28 mouse cellular contexts compared by ENCODE assay signal in the genomic region with DNA sequence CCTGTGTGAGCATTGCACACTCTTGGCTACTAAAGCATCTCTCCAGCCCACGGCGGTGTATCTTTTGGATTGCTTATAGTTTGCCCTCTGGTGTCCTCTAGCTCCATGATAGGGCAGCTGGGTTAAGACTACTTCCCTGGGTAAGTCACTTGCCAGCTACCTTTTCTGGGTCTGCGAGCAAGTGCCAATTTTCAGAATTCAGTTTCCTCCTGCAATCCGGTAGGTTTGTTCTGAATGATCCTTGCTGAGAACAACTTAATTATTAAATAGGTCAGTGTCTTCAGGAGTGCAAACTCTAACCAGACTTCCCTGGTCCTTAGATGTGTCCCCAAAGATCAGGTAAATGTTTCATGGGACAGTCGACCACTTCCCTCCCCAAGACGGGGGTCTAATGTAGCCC. TPM values are rescaled to one million over a fixed set of nuclear protein-coding genes. Genes with fewer than 3 reads are reported as not detected.
"Had no signal": no experiment of that assay in that cellular context is flagged by ENCODE, and none has a peak within 500 bp of the region (broad histone marks: within the 10 kb centered on the region; RNA-seq: fewer than 3 reads in every experiment).

No protein-coding gene starts in this region.

- H3K4me3 ChIP-seq: embryonic facial prominence, embryonic 10.5 days; embryonic facial prominence, embryonic 12.5 days; embryonic facial prominence, embryonic 13.5 days; embryonic facial prominence, embryonic 15.5 days; erythroblast, embryonic 14.5 days; forebrain, embryonic 10.5 days; forebrain, embryonic 12.5 days; forebrain, embryonic 13.5 days; forebrain, embryonic 15.5 days; gastrocnemius, adult 2 months had no signal

- H3K9ac ChIP-seq: embryonic facial prominence, embryonic 12.5 days; embryonic facial prominence, embryonic 13.5 days; embryonic facial prominence, embryonic 15.5 days; forebrain, embryonic 12.5 days; forebrain, embryonic 13.5 days; forebrain, embryonic 15.5 days; forebrain, postnatal 0 days had no signal

- H3K27ac ChIP-seq: embryonic facial prominence, embryonic 10.5 days; embryonic facial prominence, embryonic 12.5 days; embryonic facial prominence, embryonic 13.5 days; embryonic facial prominence, embryonic 15.5 days; forebrain, embryonic 10.5 days; forebrain, embryonic 12.5 days; forebrain, embryonic 13.5 days; forebrain, embryonic 15.5 days; gastrocnemius, adult 2 months had no signal

- H3K36me3 ChIP-seq: embryonic facial prominence, embryonic 10.5 days; embryonic facial prominence, embryonic 12.5 days; embryonic facial prominence, embryonic 13.5 days; embryonic facial prominence, embryonic 15.5 days; forebrain, embryonic 10.5 days; forebrain, embryonic 12.5 days; forebrain, embryonic 15.5 days had no signal

- DNase-seq: cerebellum, adult 2 months; cerebellum, adult 8-10 months; cerebellum, adult 9-10 months; cerebellum, adult 9-11 months; cerebellum, postnatal 10 days; cerebellum, postnatal 14 days; cerebellum, postnatal 25 days; cerebellum, postnatal 36 days; embryo, embryonic 11 days; forebrain, postnatal 0 days; gastrocnemius, adult 2 months; gastrocnemius, postnatal 10 days; gastrocnemius, postnatal 14 days; gastrocnemius, postnatal 25 days; gastrocnemius, postnatal 36 days; heart, adult 11 months; heart, adult 18-20 months had no signal

- ATAC-seq: forebrain, embryonic 13.5 days; forebrain, embryonic 14.5 days; forebrain, embryonic 15.5 days; forebrain, embryonic 16.5 days; forebrain, postnatal 0 days had no signal

- H3K4me2 ChIP-seq: embryonic facial prominence, embryonic 12.5 days; embryonic facial prominence, embryonic 13.5 days; embryonic facial prominence, embryonic 15.5 days; forebrain, embryonic 12.5 days; forebrain, embryonic 13.5 days; forebrain, embryonic 15.5 days had no signal

- H3K27me3 ChIP-seq: embryonic facial prominence, embryonic 12.5 days; embryonic facial prominence, embryonic 13.5 days; embryonic facial prominence, embryonic 15.5 days; forebrain, embryonic 13.5 days; forebrain, embryonic 15.5 days had no signal

- H3K9me3 ChIP-seq: embryonic facial prominence, embryonic 10.5 days; embryonic facial prominence, embryonic 12.5 days; embryonic facial prominence, embryonic 13.5 days; embryonic facial prominence, embryonic 15.5 days; forebrain, embryonic 10.5 days; forebrain, embryonic 12.5 days; forebrain, embryonic 13.5 days; forebrain, embryonic 15.5 days had no signal

RNA-seq across cellular contexts. Expression of gene Paqr7, which starts 4.6 kb away (rescaled TPM):
- polyA plus RNA-seq: erythroblast, embryonic 14.5 days had no signal
